Mouse (Mus musculus) T-helper 2 cell (primary cell): ENCODE measurements around the gene Esrrg.

Experiments
- in situ Hi-C: fragments of 300-600 bp; cut with MboI, MseI; formaldehyde crosslinking; loops from one replicate; pipeline ENCODE4 v1.15.1; 2025; ENCODE audit warnings: high pct_unique_total_duplicates

Esrrg gene

DNA sequence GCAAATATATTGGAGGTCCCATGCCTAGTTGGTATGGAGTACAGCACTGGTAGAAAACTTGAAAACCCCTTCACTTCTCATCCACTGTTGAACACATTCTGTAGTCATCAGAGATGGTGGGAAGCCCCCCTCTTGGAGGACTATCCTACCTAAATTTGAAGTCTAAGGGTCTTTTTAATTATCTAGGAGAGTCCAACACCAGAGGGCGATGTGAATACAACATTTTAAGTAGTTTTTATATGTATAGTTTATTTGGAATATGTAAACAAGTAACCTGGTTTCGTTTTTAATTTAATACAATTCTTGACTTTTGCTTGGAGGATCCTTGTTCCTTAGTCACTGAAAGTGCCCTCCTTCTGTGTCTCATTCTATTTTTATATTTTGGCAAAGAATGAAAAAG is 372.4 kb downstream of the Esrrg start:
- in situ Hi-C loops: no loop called here

DNA sequence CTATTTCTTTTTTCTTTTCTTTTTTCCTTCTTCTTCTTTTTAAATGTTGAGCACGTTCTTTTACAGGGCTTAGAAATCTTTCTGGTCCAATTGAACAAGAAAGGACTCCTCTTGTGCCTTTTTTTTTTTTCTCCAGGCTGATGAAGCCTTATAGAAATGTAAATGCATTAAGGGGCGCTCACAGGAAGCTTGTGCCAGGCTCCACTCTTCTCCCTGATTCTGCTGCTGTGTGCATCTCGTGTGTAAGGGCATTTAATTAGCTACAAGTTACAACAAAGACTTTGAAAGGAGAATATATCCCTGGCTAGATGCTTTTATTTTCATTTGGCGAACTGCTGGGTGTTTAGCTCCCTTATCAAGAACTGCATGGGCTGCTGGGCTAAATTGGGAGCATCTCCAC is 374.6 kb downstream of the Esrrg start:
- in situ Hi-C loops: no loop called here

DNA sequence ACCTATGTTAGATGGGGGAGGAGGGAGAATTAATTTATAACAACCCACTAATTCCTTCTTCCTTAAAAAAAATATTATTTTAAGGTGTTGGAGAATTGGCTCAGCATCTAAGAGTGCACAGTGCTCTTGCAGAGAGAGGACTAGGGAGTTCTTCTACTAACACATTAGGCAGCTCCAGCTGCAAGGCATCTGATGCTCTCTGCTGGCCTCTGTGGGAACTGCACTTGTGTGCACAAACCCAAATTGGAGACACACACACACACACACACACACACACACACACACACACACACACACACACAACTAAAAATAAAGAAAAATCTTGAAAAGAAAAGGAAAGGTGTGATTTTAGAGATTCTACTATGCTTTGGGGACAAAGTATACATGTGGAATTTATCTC is 381.6 kb downstream of the Esrrg start:
- in situ Hi-C loops: no loop called here

DNA sequence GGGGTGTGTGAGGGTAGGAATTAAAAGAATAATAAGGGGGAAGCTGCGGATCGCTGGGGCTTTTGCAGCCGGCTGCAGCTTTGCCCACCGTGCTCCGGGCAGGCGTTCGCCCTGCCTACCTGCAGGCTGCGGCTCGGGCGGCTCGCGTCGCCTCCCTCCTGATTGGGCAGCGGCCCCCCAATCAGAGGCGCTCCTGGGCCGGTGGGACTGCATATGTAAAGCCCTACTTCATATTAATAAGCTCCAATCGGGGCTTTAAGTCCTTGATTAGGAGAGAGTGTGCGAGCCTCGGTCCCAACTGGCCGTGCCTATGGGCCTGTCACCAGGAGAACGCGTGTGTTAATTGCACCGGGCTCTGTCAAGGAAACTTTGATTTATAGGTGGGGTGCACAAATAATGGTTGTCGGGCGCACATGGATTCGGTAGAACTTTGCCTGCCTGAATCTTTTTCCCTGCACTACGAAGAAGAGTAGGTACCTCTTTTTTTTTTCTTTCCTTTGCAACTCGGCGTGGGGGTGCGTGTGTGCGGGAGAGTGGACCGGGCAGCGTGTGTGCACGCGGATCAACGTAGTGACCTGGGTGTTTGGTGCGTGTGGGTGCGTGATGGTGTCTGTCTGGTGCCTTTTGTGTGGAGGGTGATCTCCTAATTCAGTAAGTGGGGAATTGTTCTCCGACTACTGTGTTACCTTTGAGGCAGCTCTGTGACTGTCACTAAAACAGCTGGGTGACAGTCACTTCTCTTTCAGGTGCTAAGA is 389.2 kb downstream of the Esrrg start:
- in situ Hi-C loops: no loop called here

DNA sequence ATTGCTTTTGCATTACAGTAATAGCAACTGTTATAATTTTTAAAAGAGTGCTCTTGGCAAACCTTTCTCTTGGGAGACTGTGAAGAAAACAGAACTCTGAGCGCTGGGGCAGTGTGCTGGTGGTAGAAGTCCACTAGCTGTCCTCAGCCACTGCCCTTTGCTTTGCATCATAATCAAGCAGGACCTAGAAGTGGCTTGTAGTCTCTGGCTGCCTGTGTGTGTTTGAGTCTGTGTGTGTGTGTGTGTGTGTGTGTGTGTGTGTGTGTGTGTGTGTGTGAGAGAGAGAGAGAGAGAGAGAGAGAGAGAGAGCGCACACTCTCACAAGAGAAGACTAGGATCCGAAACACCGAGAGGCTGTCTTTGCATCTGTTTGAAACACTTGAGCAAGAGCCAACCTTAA is 390.5 kb downstream of the Esrrg start:
- in situ Hi-C loops: no loop called here

DNA sequence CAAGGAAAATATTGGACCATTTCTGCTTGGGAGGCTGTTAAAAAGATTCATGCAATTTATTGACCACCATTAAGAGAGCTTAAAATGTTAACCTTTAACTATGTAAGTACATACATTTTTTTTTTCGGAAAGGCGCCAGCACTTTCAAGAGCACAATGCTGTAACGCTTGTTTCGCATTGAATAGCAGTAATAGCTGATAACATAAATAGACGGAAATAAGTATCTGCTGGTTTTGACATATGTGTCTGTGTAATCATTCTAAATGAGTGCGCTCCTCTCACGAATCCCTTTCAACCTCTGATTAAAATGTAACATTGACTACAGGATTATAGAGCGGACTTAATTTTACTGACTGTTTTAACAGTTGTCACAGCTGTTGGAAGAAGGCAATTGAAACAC is 391.6 kb downstream of the Esrrg start:
- in situ Hi-C loops: no loop called here

DNA sequence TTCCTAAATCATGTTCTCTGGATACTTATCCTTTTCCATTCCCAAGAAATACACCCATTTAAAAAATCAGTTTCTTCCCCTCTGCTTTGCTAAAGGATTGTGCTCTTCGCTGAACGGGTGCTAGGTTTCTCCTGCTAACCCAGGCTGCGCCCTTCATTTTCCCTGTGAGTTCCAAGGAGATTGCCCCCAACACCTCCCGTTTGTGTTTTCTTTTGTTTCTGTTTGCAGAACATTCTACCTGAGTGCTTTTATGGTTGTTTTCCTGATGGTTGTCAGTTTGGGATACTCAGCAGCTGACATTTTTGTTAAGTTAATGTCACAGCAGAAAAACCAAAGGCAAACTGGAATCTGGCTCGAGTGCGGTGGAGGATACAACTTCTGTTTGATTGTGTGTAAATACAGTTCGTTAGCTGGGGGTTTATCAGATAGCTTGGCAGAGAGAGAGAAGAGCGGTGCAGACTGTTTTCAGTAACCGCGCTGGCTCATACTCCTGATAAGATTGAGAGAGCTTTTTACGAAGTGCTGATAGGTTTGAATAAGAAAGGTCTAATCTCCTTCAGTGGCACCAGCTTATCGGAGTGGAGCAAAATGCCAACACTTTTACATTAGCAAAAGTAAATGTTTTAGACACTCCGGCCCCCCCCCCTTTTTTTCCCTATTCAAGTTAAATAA is 398.4 kb downstream of the Esrrg start:
- in situ Hi-C loops: no loop called here

DNA sequence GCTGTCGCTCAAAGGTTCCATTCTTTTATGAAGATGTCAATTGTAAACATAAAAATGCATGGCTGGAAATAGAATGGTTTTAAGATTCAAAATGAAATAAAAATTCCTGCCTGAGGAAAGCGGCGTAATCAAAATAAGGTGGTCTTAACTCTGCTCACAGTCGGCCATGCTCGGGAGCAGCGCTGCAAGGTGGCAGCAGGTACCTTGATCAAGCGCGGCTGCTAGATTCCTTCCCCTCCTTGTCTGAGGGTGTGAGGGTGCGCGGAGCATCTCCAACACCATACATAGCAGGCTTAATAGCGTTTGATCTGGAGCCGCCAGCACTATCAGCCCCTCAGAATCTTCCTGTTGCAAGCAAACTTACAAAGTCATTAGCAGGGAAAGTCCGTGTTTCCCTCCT is 399.9 kb downstream of the Esrrg start:
- in situ Hi-C loops: no loop called here

DNA sequence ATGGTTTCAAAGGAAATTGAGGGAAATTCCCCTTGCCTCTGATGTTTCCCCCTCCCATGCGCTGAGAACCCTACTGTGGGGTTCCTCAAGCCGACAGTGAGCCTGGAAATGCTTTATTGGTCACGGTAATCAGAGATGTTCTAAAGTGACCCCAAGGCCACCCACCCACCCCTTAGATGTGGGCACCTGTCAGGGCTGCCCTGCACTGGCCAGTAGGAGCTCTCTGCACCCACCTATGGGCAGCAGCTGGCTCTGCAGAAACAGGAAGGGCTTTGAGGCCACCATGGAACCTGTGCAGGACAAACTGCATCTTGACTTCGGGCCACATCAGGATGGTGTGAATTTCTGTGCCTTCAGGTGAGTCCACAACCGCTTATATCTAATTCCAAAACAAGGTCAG is 401.3 kb downstream of the Esrrg start:
- in situ Hi-C loops: no loop called here

DNA sequence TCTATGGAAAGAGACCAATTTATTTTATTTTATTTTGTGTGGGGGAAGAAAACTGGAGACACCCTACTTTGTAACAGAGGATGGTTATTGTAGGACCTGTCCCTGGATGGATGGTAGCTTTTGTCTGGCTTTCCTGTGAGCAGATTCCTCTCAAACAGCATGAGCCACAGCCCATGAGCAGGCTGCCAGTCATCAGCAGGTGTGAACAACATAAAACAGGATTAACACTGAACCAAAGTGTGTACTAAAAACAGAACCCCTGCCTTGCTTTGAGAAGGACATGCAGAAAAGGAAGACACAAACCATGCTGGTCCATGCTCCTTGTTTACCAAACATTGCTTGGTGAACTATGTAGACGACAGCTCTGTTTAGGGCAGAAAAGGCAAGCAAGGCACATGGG is 402.3 kb downstream of the Esrrg start:
- in situ Hi-C loops: no loop called here

DNA sequence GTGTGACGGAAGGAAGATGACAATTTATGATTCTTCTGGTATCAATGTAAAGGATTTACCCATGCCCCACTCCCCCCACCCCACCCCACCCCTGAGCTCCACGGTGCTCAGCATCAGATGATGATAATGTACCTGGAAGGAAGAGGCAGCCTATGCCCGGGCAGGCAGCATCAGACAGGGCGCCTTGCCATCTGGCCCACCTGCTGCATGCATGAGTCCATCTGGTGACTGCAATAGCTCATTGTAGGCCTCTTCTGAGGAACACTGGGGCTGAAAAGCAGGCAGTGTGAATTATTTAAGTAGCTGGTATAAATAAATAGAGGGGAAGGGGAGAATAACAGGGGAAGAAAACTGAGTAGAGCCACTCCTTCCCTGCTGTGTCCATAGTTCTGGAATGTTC is 405.8 kb downstream of the Esrrg start:
- in situ Hi-C loops: no loop called here

DNA sequence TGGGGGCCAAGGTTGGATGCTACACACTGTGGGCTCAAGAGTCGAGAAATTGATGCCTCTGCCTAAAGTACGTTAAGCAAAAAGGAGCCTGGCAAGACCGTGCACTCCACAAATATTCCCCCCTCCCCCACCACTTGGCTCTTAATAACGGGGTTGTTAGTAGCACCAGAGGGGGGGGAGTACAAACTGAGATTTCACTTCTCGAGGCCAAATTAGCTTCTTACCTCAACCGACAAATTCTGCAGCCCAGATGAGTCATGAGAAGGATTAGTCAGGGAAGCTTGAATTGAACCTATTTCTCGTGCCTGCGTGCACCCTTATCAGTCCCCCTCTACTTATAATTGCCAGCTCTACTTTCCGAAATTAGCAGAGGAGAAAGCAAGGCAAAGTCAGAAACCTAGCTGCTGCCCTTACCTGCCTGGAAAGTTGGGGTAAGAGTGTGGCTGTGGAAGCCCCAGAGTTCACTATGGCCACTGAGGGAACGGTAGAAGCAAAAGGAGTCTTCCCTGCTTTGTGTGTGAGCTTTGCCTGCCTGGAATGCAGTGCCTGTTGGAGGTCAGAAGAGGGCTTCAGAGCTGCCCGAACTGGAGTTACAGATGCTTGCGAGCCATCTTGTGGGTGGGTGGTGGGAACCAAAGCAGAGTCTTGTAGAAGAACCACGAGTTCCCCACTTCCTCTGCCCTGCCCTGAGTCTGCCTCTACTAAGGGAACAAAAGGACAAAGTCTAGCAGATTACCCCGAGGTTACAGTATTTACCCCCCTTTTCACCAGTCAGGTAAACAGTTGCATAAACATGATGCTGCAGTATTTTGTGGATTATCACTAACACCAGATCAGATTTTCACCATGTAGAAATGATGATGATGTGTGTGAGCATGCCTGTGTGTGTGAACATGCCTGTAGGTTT is 409.6 kb downstream of the Esrrg start:
- in situ Hi-C loops: no loop called here

DNA sequence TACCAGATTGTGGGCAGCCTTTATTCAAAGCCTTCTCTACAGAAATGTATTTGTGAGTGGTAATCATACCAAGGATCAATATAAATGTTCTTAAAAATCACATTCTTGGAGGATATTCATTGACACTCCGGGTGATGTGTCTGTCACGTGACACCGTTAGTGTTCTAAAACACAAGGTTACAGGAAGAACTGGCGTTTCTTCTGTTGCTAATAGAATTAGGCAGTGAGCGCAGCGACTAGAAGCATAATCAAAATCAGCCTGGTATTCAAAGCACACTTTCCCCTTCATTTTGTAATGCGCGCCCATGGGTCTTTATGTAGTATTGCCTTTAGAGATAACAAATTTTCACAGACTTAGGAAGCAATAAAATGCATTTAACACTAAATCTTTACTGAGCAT is 420.6 kb downstream of the Esrrg start:
- in situ Hi-C loops: no loop called here

DNA sequence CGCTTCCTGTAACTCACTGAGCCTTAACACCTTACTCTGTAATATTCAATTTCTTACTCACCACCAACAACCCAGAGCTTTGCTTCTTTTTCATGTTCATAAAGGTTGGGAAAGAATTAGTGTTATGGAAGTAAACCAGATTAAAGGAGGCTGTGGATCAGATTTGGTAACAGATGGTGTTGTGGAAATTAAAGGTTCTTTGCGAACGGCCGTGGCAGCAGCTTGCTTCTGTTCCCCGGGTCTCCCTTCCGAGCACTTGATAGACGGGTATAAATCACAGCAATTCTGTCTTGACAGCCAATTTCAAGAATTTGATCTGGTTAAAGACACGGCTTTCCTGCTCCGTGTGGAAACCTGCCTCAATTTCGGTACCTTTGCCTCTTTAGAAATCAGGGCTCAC is 421.5 kb downstream of the Esrrg start:
- in situ Hi-C loops: no loop called here

DNA sequence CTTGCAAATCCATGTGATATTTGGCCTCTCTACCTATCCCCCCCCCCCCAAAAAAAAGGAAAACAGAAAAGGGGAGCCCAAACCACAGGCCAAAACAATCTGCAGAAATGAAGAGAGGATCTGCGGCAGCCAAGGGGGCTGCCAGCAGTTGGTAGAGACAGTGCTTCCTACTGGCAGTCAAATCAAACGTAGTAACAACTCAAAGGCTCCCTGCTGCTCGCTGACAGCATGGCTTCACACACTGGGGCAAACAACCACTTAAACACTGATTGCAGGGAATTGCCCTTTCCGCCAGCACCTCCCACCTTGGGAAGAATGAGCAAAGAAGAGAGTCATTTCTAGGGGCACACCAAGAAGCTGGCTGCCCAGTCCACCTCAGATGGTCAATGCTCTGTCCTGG is 422.7 kb downstream of the Esrrg start:
- in situ Hi-C loops: no loop called here

DNA sequence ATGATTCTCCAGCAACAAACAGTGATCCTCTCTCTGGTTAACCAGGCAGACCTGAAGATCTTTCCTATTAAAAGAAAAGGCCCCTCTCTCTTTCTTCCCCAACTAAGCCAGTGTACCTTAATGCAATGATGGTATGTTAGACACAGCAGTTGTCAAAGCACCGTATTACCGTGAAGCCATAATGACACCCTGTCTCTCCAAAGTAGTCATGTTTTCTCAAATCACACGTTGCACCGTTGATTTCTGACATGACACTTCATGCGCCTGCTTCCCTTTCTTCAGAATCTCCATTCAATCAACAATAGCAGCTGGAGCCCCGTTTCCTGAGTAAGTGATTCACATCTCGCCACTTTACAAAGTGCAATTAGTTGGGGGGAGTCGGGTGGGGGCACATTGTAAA is 427.4 kb downstream of the Esrrg start:
- in situ Hi-C loops: no loop called here

DNA sequence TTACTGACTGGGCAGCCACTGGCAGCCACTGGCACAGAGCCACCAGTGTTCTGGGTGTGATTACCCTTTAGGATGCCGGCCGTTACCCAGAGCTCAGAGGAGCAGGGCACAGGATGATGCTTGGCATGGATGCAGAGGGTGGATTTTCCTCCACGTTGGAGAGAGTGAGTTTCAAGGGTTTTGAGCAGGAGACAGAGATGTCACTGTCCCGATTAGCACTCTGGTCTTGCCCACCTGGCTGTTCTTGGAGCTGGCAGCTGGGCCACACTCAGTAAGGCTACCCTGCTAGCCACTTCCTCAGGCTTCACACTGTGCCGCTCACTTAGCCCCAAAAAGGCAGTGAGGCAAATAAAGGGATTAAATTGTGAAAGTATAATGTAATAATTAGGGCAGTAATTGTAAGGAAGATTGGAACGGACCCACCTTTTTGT is 438.1 kb downstream of the Esrrg start:
- in situ Hi-C loops: no loop called here

DNA sequence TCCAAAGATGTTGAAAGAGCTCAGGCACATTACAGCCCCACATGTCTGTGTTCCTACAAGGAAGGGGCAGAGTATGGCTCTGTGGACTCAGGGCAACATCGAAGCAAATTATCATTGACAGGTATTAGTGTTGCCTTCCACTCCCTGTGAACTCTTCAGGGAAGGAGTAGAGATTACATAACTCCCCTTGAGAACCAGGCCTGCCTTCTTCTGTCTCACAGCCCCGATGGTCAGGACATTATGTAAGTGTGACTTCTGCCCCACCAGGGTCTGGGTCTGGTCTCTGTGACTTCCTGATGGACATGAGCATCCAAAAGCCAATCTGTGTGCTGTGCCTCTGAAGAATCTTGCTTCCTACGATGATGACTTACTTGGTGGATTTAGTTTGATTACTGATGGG is 438.6 kb downstream of the Esrrg start:
- in situ Hi-C loops: no loop called here

DNA sequence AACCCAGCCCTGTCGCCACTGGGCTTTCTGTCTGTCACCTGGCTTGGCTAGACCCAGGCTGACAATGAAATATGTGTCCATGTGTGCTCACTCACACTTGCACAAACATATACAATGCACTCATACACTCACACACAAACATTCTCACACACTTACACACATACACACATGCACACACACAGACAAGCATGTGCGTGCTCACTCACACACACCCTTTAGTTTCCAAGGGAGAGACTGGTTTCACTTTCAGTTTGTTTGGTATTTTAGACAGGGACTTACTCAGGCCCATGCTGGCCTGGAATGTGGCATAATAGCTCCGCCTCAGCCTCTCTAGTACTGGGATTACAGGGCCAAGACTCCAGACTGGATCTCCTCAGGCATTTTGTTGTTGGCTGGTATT is 447.3 kb downstream of the Esrrg start:
- in situ Hi-C loops: no loop called here

DNA sequence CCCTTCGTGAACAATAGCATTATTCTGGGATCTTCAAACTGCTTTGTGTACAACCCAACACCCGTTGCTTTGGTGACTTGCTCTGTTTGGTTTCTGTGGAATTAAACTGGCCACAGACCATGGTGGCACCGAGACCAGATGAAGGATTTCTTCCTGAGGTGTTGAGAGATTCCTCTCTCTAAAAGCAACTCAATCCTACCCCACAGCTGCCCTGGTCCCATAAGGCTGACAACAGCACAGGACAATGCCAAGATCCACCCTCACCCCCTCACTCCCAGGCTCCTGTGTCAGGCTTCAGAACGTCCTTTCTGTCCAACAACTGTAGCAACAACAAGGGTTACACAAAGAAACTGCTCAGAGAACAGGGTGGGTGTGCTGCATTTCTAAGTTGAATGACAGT is 449.3 kb downstream of the Esrrg start:
- in situ Hi-C loops: no loop called here

DNA sequence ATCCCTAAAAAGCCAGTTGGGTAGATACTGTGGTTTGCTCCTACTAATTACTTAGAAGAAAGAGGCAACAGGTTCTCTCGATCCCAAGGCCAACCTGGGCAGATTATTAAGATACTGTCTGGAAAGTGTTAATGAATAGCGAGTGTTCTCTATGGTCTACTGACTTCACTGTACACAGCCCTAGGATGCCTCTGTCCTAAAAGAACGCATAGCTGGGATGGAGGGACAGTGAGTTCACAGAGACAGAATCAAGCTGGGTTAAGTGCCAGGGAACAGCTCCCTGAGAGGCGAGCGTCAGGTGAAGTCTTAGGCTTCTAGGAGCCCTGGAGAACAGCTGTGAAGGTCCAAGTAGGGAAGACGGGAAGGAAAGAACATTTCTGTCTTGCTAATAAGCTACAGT is 450.4 kb downstream of the Esrrg start:
- in situ Hi-C loops: no loop called here

DNA sequence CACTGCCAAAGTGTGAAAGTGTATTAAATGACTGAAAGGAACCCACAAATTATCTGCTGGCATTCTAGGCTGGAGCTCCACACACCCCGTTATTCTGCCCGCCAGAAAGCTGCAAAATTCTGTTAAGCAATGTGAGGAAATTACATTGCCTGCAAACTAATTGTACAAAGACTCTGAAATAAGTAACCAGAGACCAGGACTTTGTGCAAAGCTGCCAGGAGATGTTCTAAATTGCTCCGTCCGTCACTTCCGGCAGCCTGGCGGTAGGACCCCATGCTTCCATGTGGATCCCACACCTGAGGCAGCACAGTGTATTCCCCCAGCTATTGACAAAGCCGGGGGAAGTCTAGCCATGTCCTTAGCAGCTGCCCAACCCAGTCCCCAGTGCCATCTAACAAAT is 451.9 kb downstream of the Esrrg start:
- in situ Hi-C loops: no loop called here

DNA sequence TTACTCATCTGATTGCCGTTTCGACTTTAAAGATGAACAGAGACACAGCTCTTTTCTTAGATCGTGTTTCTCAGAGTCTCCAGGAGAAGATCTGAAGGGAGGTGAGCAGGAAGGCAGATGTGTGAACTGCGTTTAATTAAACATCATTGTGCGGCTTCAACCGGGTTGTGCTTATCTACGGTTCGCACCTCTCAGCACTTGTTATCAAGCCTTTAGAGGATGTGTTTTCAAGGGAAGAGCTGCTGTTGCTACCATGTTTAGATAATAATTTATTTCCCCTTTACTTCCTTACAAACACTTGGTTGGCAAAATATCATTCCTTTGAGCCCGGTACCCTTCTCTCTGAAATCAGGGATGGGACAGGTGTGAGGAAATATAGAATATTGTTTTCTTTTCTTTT is 460.2 kb downstream of the Esrrg start:
- in situ Hi-C loops: no loop called here
